Mouse (Mus musculus): Measurements from ENCODE around the gene Pknox2.

Gene Pknox2

GRCm38 (mm10) chr9:36950271-36951132 is 196.7 kb downstream of the Pknox2 start:
- DNase-seq (ENCODE audit: low read depth in 2 of 2, low spot score in 2 of 2): no peak

DNA sequence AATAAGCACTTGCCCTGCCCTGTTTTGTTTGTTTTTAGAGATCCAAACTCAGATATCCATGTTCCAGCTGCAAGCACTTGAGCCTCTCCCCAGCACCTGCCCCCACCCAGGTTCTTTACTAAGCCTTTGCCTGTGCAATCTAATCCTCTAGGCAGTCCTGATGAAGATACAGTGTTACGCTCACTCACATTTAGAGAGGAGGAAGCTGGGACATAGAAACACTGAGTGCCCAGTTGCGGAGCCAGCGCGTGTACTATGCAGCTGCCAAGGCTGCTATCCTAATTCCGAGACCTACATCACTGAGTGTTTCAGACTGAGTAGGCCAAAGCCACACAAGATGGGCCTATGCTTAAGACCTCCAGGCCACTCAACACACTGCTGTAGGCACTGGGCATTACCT is 199.0 kb downstream of the Pknox2 start:
- DNase-seq (ENCODE audit: low read depth in 2 of 2, low spot score in 2 of 2): no peak

- no peak for DNase-seq (ENCODE audit: low read depth in 2 of 2, low spot score in 2 of 2)
Observed at GRCm38 (mm10) chr9:36947056-36947694, 200.0 kb downstream of the Pknox2 start.

DNA sequence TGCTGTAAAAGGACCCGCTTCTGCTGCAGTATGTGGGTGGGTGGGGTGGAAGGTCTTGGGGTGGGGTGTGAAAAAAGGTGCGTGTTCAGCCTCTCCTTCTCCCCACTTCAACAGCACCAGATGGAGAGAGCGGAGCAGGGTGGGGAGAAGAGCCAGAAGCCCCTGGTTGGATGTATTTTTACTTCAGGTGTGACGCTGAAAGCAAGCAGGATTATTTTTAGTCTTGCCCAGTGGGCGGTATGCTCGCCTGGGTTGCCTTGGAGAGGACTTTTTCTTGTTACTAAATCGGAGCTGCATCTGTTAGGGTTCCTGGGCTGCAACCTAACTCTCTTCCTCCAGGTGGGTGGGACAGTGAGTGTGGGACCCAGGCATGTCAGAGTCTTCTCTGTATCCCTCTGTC is 202.4 kb downstream of the Pknox2 start:
- no peak for DNase-seq (ENCODE audit: low read depth in 2 of 2, low spot score in 2 of 2)

DNA sequence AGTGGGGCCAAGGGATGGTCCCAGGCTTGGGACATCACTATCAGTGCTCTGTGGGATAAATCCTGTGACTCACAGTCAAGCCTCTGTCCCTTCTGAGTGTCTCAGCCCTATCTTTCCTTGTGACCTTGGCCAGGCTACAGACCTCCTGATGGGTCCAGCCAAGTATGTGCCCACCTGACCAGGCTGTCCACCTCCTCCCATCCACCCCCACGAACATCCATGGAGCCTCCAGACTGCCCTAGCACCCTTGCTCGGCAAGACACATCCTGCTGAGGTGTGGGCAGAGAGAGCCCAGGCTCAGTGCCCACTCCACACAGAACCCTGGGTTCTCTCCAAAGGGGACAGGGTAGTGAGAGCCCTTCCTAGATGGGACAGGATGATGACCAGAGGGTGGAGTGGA is 204.6 kb downstream of the Pknox2 start:
- no peak for DNase-seq (ENCODE audit: low read depth in 2 of 2, low spot score in 2 of 2)

GRCm38 (mm10) chr9:36942131-36942530 is 205.1 kb downstream of the Pknox2 start:
- DNase-seq (ENCODE audit: low read depth in 2 of 2, low spot score in 2 of 2): no peak

DNA sequence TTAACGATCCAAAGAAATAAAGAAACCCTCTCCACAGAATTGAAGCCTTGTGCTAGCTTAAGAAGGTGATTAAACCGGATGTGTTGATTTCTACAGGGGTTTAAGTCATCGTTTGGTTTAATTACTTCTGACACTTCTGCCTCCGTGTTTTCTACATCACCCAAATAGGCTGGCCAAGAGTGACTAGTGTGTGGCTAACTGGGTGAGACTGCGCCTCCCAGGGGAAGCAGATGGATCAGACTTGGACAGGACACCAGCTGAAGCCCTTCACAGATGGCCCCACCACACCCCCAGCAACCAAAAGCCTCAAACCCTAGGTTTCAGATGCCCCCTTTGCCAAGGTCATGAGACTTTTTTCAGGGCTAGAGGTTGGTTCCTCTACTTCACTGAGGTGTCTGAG is 205.6 kb downstream of the Pknox2 start:
- DNase-seq (ENCODE audit: low read depth in 2 of 2, low spot score in 2 of 2): no peak

DNA sequence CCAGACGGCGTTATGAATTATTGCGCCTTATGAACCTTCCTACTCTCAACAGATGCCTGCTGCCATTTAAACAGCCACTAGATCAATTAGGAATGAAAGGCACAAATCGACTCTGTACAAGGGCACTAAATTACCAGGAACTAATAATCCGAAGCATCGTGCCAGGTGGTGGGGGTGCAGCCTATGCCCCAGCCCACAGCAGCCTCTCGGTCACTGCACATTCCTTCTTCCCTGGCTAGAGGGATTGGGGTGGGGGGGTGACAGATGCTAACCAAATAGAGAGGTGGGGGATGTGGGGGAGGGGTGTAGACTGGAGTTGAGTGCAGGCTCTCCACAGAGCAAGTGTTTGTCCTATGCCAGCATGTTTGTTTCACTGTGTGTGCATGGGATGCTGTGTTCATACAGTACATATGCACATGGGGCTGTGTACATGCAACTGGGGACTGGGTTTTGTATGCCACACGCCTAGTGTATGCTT is 208.6 kb downstream of the Pknox2 start:
- no peak for DNase-seq (ENCODE audit: low read depth in 2 of 2, low spot score in 2 of 2)

DNA sequence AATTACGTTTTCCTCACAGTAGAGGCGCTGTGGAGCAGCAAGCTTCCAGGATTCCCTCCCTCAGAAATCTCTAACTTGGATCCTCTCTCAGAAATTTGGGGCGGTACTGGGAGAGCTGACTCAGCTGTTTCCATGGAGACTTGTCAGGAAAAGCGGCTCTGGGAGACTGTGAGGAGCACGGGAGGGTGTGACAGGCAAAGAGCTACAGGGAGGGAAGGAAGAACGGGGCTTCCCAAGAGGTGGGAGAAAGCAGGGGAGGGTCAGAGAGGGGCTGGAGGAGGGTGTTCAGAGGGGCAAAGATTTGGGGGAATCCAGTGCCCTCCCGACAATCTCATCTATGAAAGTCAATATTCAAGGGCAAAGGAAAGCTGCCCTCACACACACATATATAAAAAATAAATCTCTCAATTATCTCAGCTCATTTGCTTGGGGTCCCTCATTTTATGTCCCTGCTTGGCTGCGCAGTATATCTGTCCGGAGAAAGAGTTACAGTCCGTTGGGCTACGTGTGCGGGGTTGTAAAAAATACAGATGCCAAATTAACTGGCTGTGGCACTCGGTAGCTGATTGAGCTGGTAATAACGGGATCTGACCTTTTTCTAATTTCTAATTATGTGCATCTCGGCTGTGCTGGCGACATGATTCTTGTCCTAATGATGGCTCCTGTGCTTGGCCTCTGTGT is 213.3 kb downstream of the Pknox2 start:
- DNase-seq (ENCODE audit: low read depth in 2 of 2, low spot score in 2 of 2): no peak

GRCm38 (mm10) chr9:36932950-36933812 is 214.0 kb downstream of the Pknox2 start:
- DNase-seq (ENCODE audit: low read depth in 2 of 2, low spot score in 2 of 2): no peak

GRCm38 (mm10) chr9:36931657-36932056 is 215.6 kb downstream of the Pknox2 start:
- DNase-seq (ENCODE audit: low read depth in 2 of 2, low spot score in 2 of 2): no peak

- no peak for DNase-seq (ENCODE audit: low read depth in 2 of 2, low spot score in 2 of 2)
Observed at GRCm38 (mm10) chr9:36923753-36924152, 223.5 kb downstream of the Pknox2 start.

DNA sequence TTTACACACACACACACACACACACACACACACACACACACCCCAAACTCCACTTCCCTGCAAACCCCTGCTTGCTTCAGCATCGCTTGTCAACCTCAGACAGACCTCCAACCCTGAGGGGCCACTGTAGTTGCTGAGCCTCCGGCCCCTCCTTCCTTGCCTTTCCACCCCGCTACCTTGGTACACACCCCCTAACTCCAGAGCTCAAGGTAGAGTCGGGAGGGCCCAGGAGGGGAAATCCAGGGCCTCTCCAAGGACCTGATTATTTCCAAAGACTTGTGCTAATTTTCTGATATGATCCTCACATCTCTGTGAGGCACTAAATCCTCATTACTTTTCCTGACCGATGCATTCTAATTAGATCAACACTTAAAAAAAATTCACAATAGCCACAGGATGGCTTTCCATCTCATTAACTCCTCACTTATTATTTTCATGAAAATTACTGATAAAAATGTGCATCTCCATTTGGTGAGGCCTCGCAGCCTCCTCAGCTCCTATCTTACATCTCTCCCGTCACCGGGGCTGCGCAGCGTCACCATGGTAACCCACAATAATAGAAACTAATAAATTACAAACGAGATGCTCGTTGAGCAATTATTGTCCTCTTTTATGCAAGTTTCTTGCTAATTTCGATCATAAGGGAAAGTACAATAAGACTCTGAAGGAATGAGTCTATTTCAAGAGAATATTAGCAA is 225.3 kb downstream of the Pknox2 start:
- DNase-seq (ENCODE audit: low read depth in 2 of 2, low spot score in 2 of 2): no peak

DNA sequence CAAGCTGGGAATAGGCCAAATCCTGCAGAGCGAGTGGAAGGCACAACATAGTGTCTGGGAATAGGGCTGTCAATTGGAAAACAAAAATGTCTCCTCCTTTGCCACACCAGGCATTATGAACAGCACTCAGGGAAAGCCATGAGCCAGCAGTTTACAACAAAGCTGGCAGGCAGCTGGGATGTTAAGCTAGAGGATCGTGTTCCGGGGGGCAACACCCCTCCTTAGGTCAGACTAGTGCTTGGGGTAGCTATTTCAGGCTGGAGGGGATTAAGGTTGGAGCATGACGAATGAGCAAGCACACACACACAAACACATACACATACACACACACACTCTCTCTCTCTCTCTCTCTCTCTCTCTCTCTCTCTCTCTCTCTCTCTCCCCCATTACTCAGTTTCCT is 227.7 kb downstream of the Pknox2 start:
- no peak for DNase-seq (ENCODE audit: low read depth in 2 of 2, low spot score in 2 of 2)

GRCm38 (mm10) chr9:36918582-36918981 is 228.6 kb downstream of the Pknox2 start:
- DNase-seq (ENCODE audit: low read depth in 2 of 2, low spot score in 2 of 2): no peak

DNA sequence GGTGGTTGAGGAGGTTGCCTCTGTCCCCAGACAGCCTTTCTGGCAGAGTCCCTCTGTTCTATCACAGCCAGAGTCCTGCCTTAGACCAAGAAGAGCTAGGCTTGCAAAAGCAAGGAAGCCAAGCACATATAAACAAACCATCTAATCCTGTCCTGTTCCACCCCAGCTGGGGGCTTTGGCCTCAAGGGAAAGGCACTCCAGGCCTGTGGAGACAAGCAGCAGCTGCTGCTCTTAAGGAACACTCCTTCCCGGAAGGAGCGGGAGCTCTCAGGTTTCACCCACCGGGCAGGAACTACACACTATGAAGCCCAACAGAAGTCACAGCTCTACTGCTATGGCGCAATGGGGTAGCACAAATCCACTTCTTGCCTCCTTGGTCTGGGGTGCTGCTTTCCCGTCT is 230.3 kb downstream of the Pknox2 start:
- no peak for DNase-seq (ENCODE audit: low read depth in 2 of 2, low spot score in 2 of 2)

DNA sequence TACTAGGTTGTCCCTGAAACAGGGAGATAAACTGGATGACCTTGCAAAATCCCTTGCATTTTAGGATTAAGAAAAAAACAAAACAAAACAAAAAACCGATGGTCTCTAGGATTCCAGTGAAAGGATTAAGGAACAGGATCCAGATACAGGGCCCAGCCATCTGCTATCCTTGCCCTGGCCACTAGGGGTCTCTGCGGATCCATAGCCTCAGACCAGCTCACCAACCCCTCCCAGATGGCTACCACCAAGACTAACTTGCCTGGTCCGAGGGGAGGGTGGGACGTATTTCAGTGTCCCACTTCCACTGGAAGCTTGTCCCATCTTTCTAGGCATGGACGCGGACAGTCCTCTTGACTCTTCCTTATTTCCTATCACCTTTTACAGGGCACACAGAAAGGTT is 230.8 kb downstream of the Pknox2 start:
- peak; percentile 4 to 18 for DNase-seq (ENCODE audit: low read depth in 2 of 2, low spot score in 2 of 2)

- DNase-seq (ENCODE audit: low read depth in 2 of 2, low spot score in 2 of 2): no peak
Observed at GRCm38 (mm10) chr9:36905452-36905851, 241.8 kb downstream of the Pknox2 start.

- no peak for DNase-seq (ENCODE audit: low read depth in 2 of 2, low spot score in 2 of 2)
Observed at GRCm38 (mm10) chr9:36900464-36900863, 246.7 kb downstream of the Pknox2 start.

DNA sequence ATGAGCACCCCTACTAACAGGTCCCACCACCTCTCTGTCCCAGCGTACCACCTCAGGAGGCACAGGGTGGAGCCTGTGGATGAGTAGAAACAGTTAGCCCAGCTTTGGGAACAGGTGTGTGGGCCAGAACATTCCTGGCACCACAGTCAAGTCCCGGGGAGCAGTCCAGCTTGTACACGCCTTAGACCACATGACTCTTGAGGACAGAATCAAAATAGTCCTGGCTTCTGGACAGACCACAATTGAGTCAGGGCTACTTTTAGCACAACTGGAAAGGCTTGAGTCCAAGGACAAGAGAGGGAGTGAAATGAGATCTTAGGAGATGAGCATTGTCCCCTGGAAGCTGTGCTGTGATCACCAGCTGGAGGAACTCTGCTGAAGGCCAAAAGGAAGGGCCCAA is 248.6 kb downstream of the Pknox2 start:
- no peak for DNase-seq (ENCODE audit: low read depth in 2 of 2, low spot score in 2 of 2)

All from CD8-positive naive resting alpha-beta T cell, adult 2 months (primary cell).